Mouse (Mus musculus) left cerebral cortex, adult 2 months (tissue): Measurements from ENCODE around the gene Psmb7. TPM values are rescaled to one million over a fixed set of nuclear protein-coding genes. Genes with fewer than 3 reads are reported as not detected.

ENCODE experiments used
- DNase-seq, 2 experiments: peaks; one replicate each; pipeline ENCODE4 v3.0.0; 2021 to 2022; ENCODE audit warnings: low spot score in 2 of 2, mixed read lengths in 1 of 2; ENCODE audit errors: extremely low spot score in 1 of 2
- H3K27ac ChIP-seq: fragments of 200-600 bp; 2 replicates; pipeline ENCODE4 v1.8.1; 2022
- H3K4me3 ChIP-seq: fragments of 200-600 bp; 2 replicates; pipeline ENCODE4 v1.8.1; 2022
- CTCF ChIP-seq: fragments of 200-600 bp; IDR thresholded peaks from 2 replicates; pipeline ENCODE4 v1.8.1; 2022; ENCODE audit warnings: antibody characterized with exemption, mild to moderate bottlenecking, moderate library complexity
- intact Hi-C: fragments of 180-260 bp; cut with DNase I; formaldehyde crosslinking; loops from one replicate; pipeline ENCODE4 v1.15.1; 2025
- total RNA-seq, 2 experiments: library from RNA; stranded (reverse); gene quantifications; 2 replicates each; pipeline ENCODE4 v1.2.3; 2021

Psmb7 gene
- total RNA-seq, 2 experiments from 2014 or later = 168 to 203 TPM

- TF ChIP-seq CTCF = no peak
- no peak overlapping the region for H3K27ac ChIP-seq
- intact Hi-C loops = loop anchor here (10.0 kb wide), 1 partner anchor 1168 kb away; the partner anchor contains the start of genes Rabgap1, Zbtb26 and Zbtb6
- DNase-seq = no peak
- H3K4me3 ChIP-seq = no peak overlapping the region
Observed at GRCm38 (mm10) chr2:38612596-38612995, 31.3 kb downstream of the Psmb7 start.

- no peak for DNase-seq
- TF ChIP-seq CTCF = no peak
- intact Hi-C loops = loop anchor here (10.0 kb wide), 1 partner anchor 1165 kb away; the partner anchor contains the start of genes Rabgap1, Zbtb26 and Zbtb6
- Histone ChIP-seq H3K27ac (no peak overlapping the region), H3K4me3 (no peak overlapping the region)
Observed at GRCm38 (mm10) chr2:38610161-38610560, 33.7 kb downstream of the Psmb7 start.

GRCm38 (mm10) chr2:38609310-38609709, 34.6 kb downstream of the Psmb7 start:
- no peak for TF ChIP-seq CTCF
- H3K4me3 ChIP-seq = no peak overlapping the region
- no peak overlapping the region for H3K27ac ChIP-seq
- intact Hi-C loops = no loop called here
- no peak for DNase-seq

GRCm38 (mm10) chr2:38608831-38609309, 35.0 kb downstream of the Psmb7 start:
- no peak for DNase-seq
- no peak overlapping the region for H3K27ac ChIP-seq
- TF ChIP-seq CTCF = no peak
- H3K4me3 ChIP-seq = no peak overlapping the region
- intact Hi-C loops = no loop called here

GRCm38 (mm10) chr2:38607716-38608115, 36.2 kb downstream of the Psmb7 start:
- no peak for DNase-seq
- H3K27ac ChIP-seq = no peak overlapping the region
- TF ChIP-seq CTCF = no peak
- intact Hi-C loops = no loop called here
- H3K4me3 ChIP-seq = no peak overlapping the region

- DNase-seq = no peak
- no peak overlapping the region for H3K4me3 ChIP-seq
- H3K27ac ChIP-seq = no peak overlapping the region
- TF ChIP-seq CTCF = no peak
- intact Hi-C loops = no loop called here
Observed at GRCm38 (mm10) chr2:38600842-38601241, 43.0 kb downstream of the Psmb7 start.

GRCm38 (mm10) chr2:38598395-38598794, 45.5 kb downstream of the Psmb7 start:
- no peak for TF ChIP-seq CTCF
- no peak overlapping the region for H3K27ac ChIP-seq
- intact Hi-C loops = no loop called here
- no peak for DNase-seq
- H3K4me3 ChIP-seq = no peak overlapping the region

GRCm38 (mm10) chr2:38597896-38598295, 46.0 kb downstream of the Psmb7 start:
- DNase-seq = no peak
- intact Hi-C loops = no loop called here
- TF ChIP-seq CTCF = peak; percentile 40

GRCm38 (mm10) chr2:38594874-38595273, 49.0 kb downstream of the Psmb7 start:
- Histone ChIP-seq H3K27ac (no peak overlapping the region), H3K4me3 (no peak overlapping the region)
- DNase-seq = no peak
- intact Hi-C loops = loop anchor here (5.0 kb wide), 1 partner anchor 668 kb away; no protein-coding TSS in a partner anchor
- TF ChIP-seq CTCF = no peak

More at GRCm38 (mm10) chr2:38597896-38598295, 46.0 kb downstream of the Psmb7 start:
- Histone ChIP-seq H3K27ac (no peak overlapping the region), H3K4me3 (no peak overlapping the region)

- intact Hi-C loops = loop anchor here (2.0 to 5.0 kb wide), 2 partner anchors 159 to 665 kb away; no protein-coding TSS in a partner anchor
- no peak overlapping the region for H3K27ac ChIP-seq
- H3K4me3 ChIP-seq = no peak overlapping the region
Observed at GRCm38 (mm10) chr2:38591751-38592459, 52.0 kb downstream of the Psmb7 start.

GRCm38 (mm10) chr2:38586733-38587132, 57.2 kb downstream of the Psmb7 start:
- intact Hi-C loops = loop anchor here (10.0 kb wide), 1 partner anchor 772 kb away; no protein-coding TSS in a partner anchor
- no peak for TF ChIP-seq CTCF

More at GRCm38 (mm10) chr2:38591751-38592459, 52.0 kb downstream of the Psmb7 start:
- TF ChIP-seq CTCF = peak; percentile 71
- no peak for DNase-seq

GRCm38 (mm10) chr2:38585379-38585736, 58.5 kb downstream of the Psmb7 start:
- no peak for TF ChIP-seq CTCF
- no peak for DNase-seq
- intact Hi-C loops = loop anchor here (10.0 kb wide), 1 partner anchor 771 kb away; no protein-coding TSS in a partner anchor
- Histone ChIP-seq H3K27ac (no peak overlapping the region), H3K4me3 (no peak overlapping the region)

More at GRCm38 (mm10) chr2:38586733-38587132, 57.2 kb downstream of the Psmb7 start:
- Histone ChIP-seq H3K4me3 (no peak overlapping the region), H3K27ac (no peak overlapping the region)
- DNase-seq = no peak
